ENCODE assay signal across 24 mouse cellular contexts in the genomic region with DNA sequence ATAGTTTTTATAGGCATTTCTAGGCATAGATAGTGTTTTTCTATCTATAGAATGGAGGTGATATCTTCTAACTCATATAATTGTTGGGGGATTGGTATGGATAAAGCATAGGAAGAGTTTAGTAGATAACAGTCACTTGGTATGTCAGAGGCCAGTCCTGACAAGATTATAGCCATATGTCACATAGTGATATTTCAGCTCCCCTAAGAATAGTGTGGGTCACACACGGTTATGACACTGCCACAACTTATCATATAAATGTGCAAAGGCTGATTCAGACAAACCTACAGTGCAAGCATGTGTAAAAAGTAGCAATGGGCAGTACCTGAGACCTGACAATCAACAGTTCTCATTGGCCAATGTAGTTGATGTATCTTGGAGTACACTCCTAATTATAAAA.
DNase-seq lines count a peak whose midpoint lies in the region; ATAC-seq and TF ChIP-seq lines count a peak whose summit lies in the region.
"Had no signal": no experiment of that assay in that cellular context is flagged by ENCODE, and none has a peak within 500 bp of the region (broad histone marks: within the 10 kb centered on the region; RNA-seq: fewer than 3 reads in every experiment).

No protein-coding gene starts in this region.

- no peaks in the 10 kb centered on the region for H3K27me3 ChIP-seq in MEL (ENCODE audit: control insufficient read depth in 1 of 2, insufficient read depth in 2 of 2, low read length in 2 of 2)
- H3K27me3 ChIP-seq in liver, embryonic 14.5 days (ENCODE audit: control insufficient read depth, insufficient read depth, low read length) = no peaks in the 10 kb centered on the region
- no peaks in the 10 kb centered on the region for H3K27me3 ChIP-seq in liver, postnatal 0 days (ENCODE audit: insufficient read depth, low read length)
- H3K27me3 ChIP-seq: embryonic facial prominence, embryonic 12.5 days; embryonic facial prominence, embryonic 15.5 days; Patski had no signal

- 15% methylated on average over 1 of the region's 1 CpGs for WGBS in liver, embryonic 14.5 days (ENCODE audit: insufficient replicate concordance)
- WGBS in liver, postnatal 0 days (ENCODE audit: insufficient replicate concordance) = 60% methylated on average over 1 of the region's 1 CpGs

- ATAC-seq in liver, embryonic 14.5 days (ENCODE audit: insufficient read depth) = peak; percentile 73
- ATAC-seq in liver, postnatal 0 days = no peak
- ATAC-seq: forebrain, embryonic 14.5 days; forebrain, postnatal 0 days; hindbrain, postnatal 0 days; Patski had no signal

- TF ChIP-seq EP300 in MEL (IDR thresholded peaks at IDR 0.05; ENCODE audit: low read depth in 1 of 2, low read length in 2 of 2) = peak; percentile 42 to 47; a peak in 3 of 4 replicates
- TF ChIP-seq EP300 in liver, embryonic 14.5 days (IDR thresholded peaks at IDR 0.05; ENCODE audit: low read depth) = no peak; the same call in 1 of the 2 replicates
- 0 out of 2 replicates have a peak, but pooled peaks have one; percentile 10 for TF ChIP-seq EP300 in liver, postnatal 0 days (IDR thresholded peaks at IDR 0.05; ENCODE audit: low read depth)

- no peaks in the 10 kb centered on the region for H3K79me2 ChIP-seq in MEL (ENCODE audit: control insufficient read depth, insufficient read depth, low read length, poor library complexity)

- intact Hi-C loops in heart, postnatal 14 days (cut with DNase I) = no loop called here

- H3K36me3 ChIP-seq in MEL (ENCODE audit: control insufficient read depth in 1 of 2, insufficient read depth in 2 of 2, low read length in 2 of 2) = peaks cover 4 to 6% of the 10 kb centered on the region in 2 experiments
- peaks cover 14% of the 10 kb centered on the region for H3K36me3 ChIP-seq in liver, embryonic 14.5 days (replicated peaks; ENCODE audit: control insufficient read depth, insufficient read depth, low read depth)
- peaks cover 9% of the 10 kb centered on the region for H3K36me3 ChIP-seq in liver, postnatal 0 days (replicated peaks; ENCODE audit: insufficient read depth, low read length)

- no peak overlapping the region for H3K9ac ChIP-seq in MEL (ENCODE audit: control insufficient read depth, low read depth, low read length, poor library complexity, severe bottlenecking)
- H3K9ac ChIP-seq in liver, embryonic 14.5 days (replicated peaks) = no peak overlapping the region
- no peak overlapping the region for H3K9ac ChIP-seq in liver, postnatal 0 days (replicated peaks)
- H3K9ac ChIP-seq: embryonic facial prominence, embryonic 12.5 days; embryonic facial prominence, embryonic 15.5 days; forebrain, postnatal 0 days; hindbrain, embryonic 14.5 days had no signal

- TF ChIP-seq RAD21 in MEL (IDR thresholded peaks at IDR 0.05; ENCODE audit: low read depth, low read length) = no peak

- peaks cover 8 to 11% of the 10 kb centered on the region in 2 experiments for H3K4me1 ChIP-seq in MEL (ENCODE audit: control insufficient read depth in 1 of 2, insufficient read depth in 2 of 2, low read length in 2 of 2)
- peaks cover 8% of the 10 kb centered on the region in 2 experiments for H3K4me1 ChIP-seq in liver, embryonic 14.5 days (replicated peaks; ENCODE audit: control insufficient read depth in 2 of 2, insufficient read depth in 2 of 2, low read length in 1 of 2)
- peaks cover 4% of the 10 kb centered on the region; the same call in 1 of the 2 replicates for H3K4me1 ChIP-seq in liver, postnatal 0 days (ENCODE audit: insufficient read depth)
- H3K4me1 ChIP-seq: embryonic facial prominence, embryonic 12.5 days; embryonic facial prominence, embryonic 15.5 days; hindbrain, embryonic 10.5 days had no signal

- H3K9me3 ChIP-seq in MEL (replicated peaks; ENCODE audit: insufficient read depth, low read length) = no peaks in the 10 kb centered on the region
- no peaks in the 10 kb centered on the region for H3K9me3 ChIP-seq in liver, embryonic 14.5 days (ENCODE audit: control insufficient read depth, low read length)
- no peaks in the 10 kb centered on the region for H3K9me3 ChIP-seq in liver, postnatal 0 days (ENCODE audit: low read length)
- H3K9me3 ChIP-seq: embryonic facial prominence, embryonic 12.5 days; embryonic facial prominence, embryonic 15.5 days; hindbrain, embryonic 10.5 days had no signal

- no peak overlapping the region for H3K27ac ChIP-seq in MEL (ENCODE audit: control insufficient read depth, low read depth, low read length)
- H3K27ac ChIP-seq in liver, embryonic 14.5 days = no peak overlapping the region
- no peak overlapping the region for H3K27ac ChIP-seq in liver, postnatal 0 days (ENCODE audit: low read depth)
- H3K27ac ChIP-seq: embryonic facial prominence, embryonic 12.5 days; embryonic facial prominence, embryonic 15.5 days; hindbrain, embryonic 10.5 days; hindbrain, embryonic 14.5 days; hindbrain, postnatal 0 days had no signal

- no peak for TF ChIP-seq CTCF in MEL (IDR thresholded peaks at IDR 0.05 in 2 of 3, conservative IDR thresholded peaks at IDR 0.05 in 1 of 3; ENCODE audit: control insufficient read depth in 1 of 3, insufficient read depth in 1 of 3, low read depth in 2 of 3, low read length in 3 of 3, poor library complexity in 1 of 3, severe bottlenecking in 1 of 3)
- no peak for TF ChIP-seq CTCF in liver, embryonic 14.5 days (IDR thresholded peaks at IDR 0.05; ENCODE audit: low read depth)
- TF ChIP-seq CTCF in liver, postnatal 0 days (IDR thresholded peaks at IDR 0.05; ENCODE audit: low read depth) = no peak

- DNase-seq in heart, adult 11 months = peak; percentile 41
- no peak for DNase-seq in heart, postnatal 14 days
- DNase-seq in MEL (ENCODE audit: low read depth, low spot score) = peak; percentile 27
- DNase-seq in liver, embryonic 14.5 days (ENCODE audit: low read depth in 3 of 3, low spot score in 3 of 3) = no peak
- no peak for DNase-seq in liver, postnatal 0 days
- no peak for DNase-seq in ovary, postnatal 10 days (ENCODE audit: low spot score)
- no peak for DNase-seq in gastrocnemius, postnatal 25 days
- no peak for DNase-seq in frontal cortex, postnatal 14 days (ENCODE audit: low spot score in 2 of 2)
- DNase-seq: adrenal gland, postnatal 14 days; cerebellum, adult 11 months; cerebellum, adult 2 months; cerebellum, adult 9-11 months; cerebellum, postnatal 25 days; forebrain, postnatal 0 days; gastrocnemius, postnatal 36 days; heart, postnatal 36 days had no signal

- no peak overlapping the region for H3K4me3 ChIP-seq in MEL (ENCODE audit: control insufficient read depth in 1 of 2, insufficient read depth in 1 of 2, low read depth in 2 of 2, low read length in 2 of 2)
- no peak overlapping the region for H3K4me3 ChIP-seq in liver, embryonic 14.5 days (ENCODE audit: insufficient read depth in 1 of 2, low read depth in 2 of 2, low read length in 2 of 2)
- H3K4me3 ChIP-seq in liver, postnatal 0 days (ENCODE audit: low read depth, low read length) = no peak overlapping the region
- H3K4me3 ChIP-seq: embryonic facial prominence, embryonic 12.5 days; embryonic facial prominence, embryonic 15.5 days; hindbrain, embryonic 10.5 days had no signal

- no peak overlapping the region for H3K4me2 ChIP-seq in liver, embryonic 14.5 days (ENCODE audit: low read depth)
- no peak overlapping the region for H3K4me2 ChIP-seq in liver, postnatal 0 days (ENCODE audit: low read depth, low read length)
- H3K4me2 ChIP-seq: embryonic facial prominence, embryonic 12.5 days; embryonic facial prominence, embryonic 15.5 days; heart, embryonic 11.5 days; hindbrain, embryonic 14.5 days had no signal

- TF ChIP-seq POLR2A in MEL (IDR thresholded peaks at IDR 0.05; ENCODE audit: control insufficient read depth in 1 of 2, insufficient read depth in 1 of 2, low read depth in 1 of 2, low read length in 2 of 2, poor library complexity in 1 of 2) = no peak

TF ChIP-seq in MEL, 35 proteins besides CTCF, POLR2A, EP300 and RAD21:
- TF ChIP-seq GABPA (IDR thresholded peaks at IDR 0.05; ENCODE audit: low read depth, low read length) = no peak
- peak; percentile 19; the same call in 1 of the 2 replicates for TF ChIP-seq RCOR1 (IDR thresholded peaks at IDR 0.05; ENCODE audit: low read depth, low read length)
- TF ChIP-seq ETS1 (IDR thresholded peaks at IDR 0.05; ENCODE audit: low read depth, low read length) = peak; percentile 17; the same call in 1 of the 2 replicates
- peak; percentile 27; the same call in 1 of the 2 replicates for TF ChIP-seq TCF12 (IDR thresholded peaks at IDR 0.05; ENCODE audit: low read depth, low read length)
- no peak for TF ChIP-seq ELF1 (IDR thresholded peaks at IDR 0.05; ENCODE audit: low read depth, low read length)

Comparison
In these comparisons a context has a peak if more than half of its experiments do, and no peak if none do; other contexts are left out.
1. DNase-seq: peak in heart, adult 11 months (single experiment) and MEL (single experiment); none in heart, postnatal 14 days (0 of 2), liver, embryonic 14.5 days (0 of 3), liver, postnatal 0 days (single experiment), ovary, postnatal 10 days (single experiment), gastrocnemius, postnatal 25 days (single experiment) and frontal cortex, postnatal 14 days (0 of 2).